Mouse (Mus musculus) embryo, embryonic 9.5 days (tissue): ENCODE measurements around the gene Crebbp.

Experiments
- DNase-seq: peaks from one replicate; pipeline ENCODE4 v3.0.0-alpha.2; 2017; ENCODE audit errors: extremely low spot score

Gene Crebbp

DNA sequence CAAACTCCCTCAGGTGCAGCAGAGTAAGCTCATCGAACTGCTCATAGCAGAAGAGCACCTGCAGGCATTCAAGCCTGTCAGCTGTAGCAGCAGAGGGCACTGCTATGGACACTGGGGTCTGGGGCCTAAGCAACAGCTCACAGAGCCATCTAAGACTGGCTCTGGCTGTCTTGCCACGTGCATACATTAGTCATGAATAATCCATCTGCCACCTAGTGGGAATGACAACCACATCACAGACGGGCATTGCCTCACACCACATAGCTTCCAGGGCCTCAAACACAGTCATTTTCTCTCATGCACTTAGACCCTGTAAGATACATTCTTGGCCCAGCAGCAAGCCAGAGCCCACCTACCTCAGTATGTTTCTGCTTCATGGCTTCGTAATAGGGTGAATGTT lies 168.3 kb downstream of the Crebbp start:
- DNase-seq = no peak

DNA sequence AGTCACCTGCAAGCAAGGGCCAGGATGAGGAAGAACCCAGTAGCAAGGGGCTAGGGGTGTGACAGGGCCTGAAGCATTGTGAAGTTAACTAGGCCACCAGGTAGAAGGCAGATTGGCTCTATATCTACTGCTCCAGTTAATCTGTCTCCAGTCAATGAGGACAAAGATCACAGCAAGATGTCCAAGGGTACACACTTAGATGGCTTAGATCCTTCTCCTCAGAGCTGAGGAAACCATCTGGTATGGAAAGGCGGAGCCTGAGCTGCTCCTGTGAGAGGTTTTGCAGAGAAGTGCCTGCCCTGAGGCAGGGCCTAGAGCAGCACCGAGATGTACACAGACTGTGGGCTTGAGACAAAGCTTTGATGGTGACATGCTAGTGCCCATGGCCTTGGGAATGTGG lies 169.7 kb downstream of the Crebbp start:
- no peak for DNase-seq

GRCm38 (mm10) chr16:4041646-4042045 lies 172.2 kb downstream of the Crebbp start:
- no peak for DNase-seq

DNA sequence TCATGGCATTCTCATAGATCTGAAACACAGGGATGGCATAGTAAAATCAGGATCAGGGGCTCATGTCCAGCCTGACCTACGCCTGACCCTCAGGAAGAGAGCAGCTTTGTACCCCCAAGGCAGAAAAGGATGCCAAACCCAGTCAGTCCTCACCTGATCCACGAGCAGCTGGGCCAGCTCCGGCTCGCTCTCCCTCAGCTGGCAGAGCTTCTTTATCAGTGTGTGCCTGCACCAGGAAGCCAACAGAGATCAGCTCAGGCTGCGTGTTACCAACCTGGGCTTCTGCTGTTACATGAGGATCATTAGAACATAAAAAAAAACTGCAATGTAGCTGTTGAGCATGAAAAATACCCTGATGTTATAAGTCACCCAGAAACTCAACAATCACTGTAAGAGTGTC lies 173.6 kb downstream of the Crebbp start:
- DNase-seq = no peak

DNA sequence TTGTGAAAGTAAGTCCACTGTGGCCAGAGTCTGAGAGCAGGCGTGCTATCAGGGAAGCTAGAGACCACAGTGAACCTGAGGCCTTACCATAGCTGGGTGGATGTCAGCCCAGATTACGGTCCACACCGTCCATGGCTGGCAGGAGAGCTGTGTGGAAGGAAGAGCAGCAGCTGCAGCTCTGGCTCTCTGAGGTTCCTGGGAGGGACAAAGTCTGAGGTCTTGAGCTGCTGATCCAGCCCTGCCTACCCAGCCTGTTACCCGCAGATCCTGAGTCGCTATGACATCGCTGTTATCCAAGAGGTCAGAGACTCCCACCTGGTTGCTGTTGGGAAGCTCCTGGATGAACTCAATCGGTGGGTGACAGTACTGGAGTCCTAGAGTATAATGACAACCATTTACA lies 176.1 kb downstream of the Crebbp start:
- no peak for DNase-seq

DNA sequence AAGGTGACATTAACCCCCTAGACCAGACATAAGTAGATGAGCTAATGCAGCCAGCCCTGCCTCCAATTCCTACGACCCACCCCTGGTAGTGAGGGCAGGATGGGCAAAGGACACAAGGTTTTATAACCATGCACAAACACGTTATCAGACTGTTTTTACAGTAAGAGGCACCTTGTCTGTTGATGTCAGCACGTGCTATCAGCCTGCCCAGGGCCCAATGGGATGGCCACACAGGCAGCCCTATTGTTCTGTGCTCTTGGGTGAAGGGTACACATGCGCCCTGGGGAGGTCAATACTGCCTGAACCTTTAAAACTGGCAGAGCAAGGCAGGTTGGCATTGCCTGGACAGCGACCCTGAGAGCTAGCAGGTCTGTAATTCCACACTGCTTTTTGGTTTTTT lies 177.0 kb downstream of the Crebbp start, which contains the start of gene Dnase1:
Dnase1 (plus strand) TSS at position 136 of the 400 bp plus-strand sequence.
- DNase-seq = no peak

DNA sequence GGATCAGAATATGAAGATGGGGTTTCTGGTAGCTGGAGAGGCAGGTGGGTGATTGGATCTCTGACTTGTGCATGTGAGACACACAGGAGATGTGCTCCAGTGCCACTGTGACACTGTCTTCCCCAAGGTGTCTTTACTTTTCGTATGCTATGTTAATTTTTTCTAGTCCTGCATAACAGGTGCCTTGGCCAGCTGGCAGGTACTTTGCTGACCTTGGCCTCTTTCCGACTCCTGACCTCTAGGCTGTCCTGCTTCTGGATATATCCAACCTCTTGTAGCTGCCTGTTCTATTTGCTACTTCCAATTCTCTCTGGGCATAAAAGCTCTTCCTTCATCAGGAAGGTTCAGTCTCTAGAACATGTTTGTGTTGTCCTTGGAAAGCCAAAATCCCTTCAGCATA lies 178.2 kb downstream of the Crebbp start:
- DNase-seq = no peak

DNA sequence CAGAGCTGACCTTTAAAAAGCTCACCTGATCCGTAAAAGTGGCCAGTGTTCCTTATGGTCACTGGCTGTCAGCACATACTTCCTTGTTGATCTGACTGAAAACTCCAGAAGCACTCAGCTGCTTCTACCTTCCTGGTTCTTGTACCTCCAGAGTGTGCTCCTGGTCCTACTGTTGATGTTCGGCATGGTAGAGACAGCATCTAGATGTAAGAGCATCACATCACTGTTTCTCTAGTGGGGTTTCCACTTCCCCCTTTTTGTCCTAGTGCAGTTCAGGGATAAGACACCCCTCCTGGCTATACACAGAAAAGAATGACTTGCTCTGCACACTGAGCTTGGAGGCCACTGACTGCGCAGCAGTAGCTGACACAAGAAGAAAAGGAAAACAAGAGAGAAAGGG lies 179.3 kb downstream of the Crebbp start:
- DNase-seq = no peak

GRCm38 (mm10) chr16:4033971-4034370 lies 179.8 kb downstream of the Crebbp start:
- DNase-seq = no peak

DNA sequence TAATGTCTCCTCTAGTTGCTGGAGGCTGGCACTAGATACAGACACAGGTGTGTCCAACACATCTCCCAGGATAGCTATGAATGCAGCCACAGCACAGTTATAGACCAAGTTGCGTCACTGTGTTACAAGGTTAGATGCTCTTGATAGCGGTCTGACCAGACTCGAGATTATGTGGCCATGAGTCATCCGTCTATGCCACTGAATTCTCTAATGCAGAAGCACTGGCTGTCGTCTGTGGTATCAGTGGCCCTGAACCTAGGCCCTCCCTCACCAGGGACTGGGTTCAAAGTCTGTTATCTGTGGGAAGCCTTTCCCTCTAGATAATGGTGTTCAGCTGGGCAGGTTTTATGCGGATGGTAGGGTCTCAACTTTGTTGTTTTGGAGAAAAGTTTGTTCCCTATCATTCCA lies 181.5 kb downstream of the Crebbp start:
- DNase-seq = no peak

GRCm38 (mm10) chr16:4031441-4032274 lies 182.1 kb downstream of the Crebbp start:
- peak; percentile 12 for DNase-seq
